Mouse (Mus musculus): ENCODE measurements around the gene Rassf7.

GRCm38 (mm10) chr7:141169300-141169699 lies 46.4 kb upstream of the Rassf7 start:
- TF ChIP-seq CTCF (IDR thresholded peaks at IDR 0.05; ENCODE audit: low read depth, low read length) (no peak), TAL1 (conservative IDR thresholded peaks at IDR 0.05; ENCODE audit: low read depth, low read length) (no peak), GATA1 (IDR thresholded peaks at IDR 0.05; ENCODE audit: borderline replicate concordance, low read length) (no peak)

Data from G1E (cell line).